Mouse (Mus musculus): ENCODE results near the gene Atg5. TPM values are rescaled to one million over a fixed set of nuclear protein-coding genes. Genes with fewer than 3 reads are reported as not detected.

The Atg5 gene
- total and polyA plus RNA-seq, 2 experiments from 2014 or later, result 20.0 to 25.2 TPM

GRCm38 (mm10) chr10:44366186-44366585 is 98.0 kb downstream of the Atg5 start:
- 72% methylated on average over 2 of the region's 2 CpGs for WGBS
- H3K27me3 ChIP-seq (ENCODE audit: control insufficient read depth, insufficient read depth, low read length), result no peaks in the 10 kb centered on the region
- TF ChIP-seq EP300 (IDR thresholded peaks at IDR 0.05; ENCODE audit: low read depth) (no peak), CTCF (IDR thresholded peaks at IDR 0.05; ENCODE audit: low read depth) (no peak)

GRCm38 (mm10) chr10:44367043-44367442 is 98.9 kb downstream of the Atg5 start:
- Histone ChIP-seq H3K36me3 (replicated peaks; ENCODE audit: control insufficient read depth, insufficient read depth, low read length) (no peaks in the 10 kb centered on the region), H3K27ac (ENCODE audit: low read depth) (no peak overlapping the region), H3K27me3 (ENCODE audit: control insufficient read depth, insufficient read depth, low read length) (no peaks in the 10 kb centered on the region), H3K9me3 (replicated peaks; ENCODE audit: control insufficient read depth, low read length) (no peaks in the 10 kb centered on the region), H3K4me1 (ENCODE audit: control insufficient read depth, insufficient read depth) (no peaks in the 10 kb centered on the region), H3K9ac (replicated peaks; ENCODE audit: low read depth, low read length) (no peak overlapping the region), H3K4me3 (ENCODE audit: low read depth, low read length) (no peak overlapping the region), H3K4me2 (ENCODE audit: low read depth, low read length) (no peak overlapping the region)
- TF ChIP-seq CTCF (IDR thresholded peaks at IDR 0.05; ENCODE audit: low read depth) (no peak), EP300 (IDR thresholded peaks at IDR 0.05; ENCODE audit: low read depth) (no peak)
- no peak for DNase-seq (ENCODE audit: low spot score)
- ATAC-seq (ENCODE audit: insufficient read depth, low read depth), result no peak
- 66% methylated on average over 12 of the region's 12 CpGs for WGBS

More at GRCm38 (mm10) chr10:44366186-44366585, 98.0 kb downstream of the Atg5 start:
- Histone ChIP-seq H3K4me1 (ENCODE audit: control insufficient read depth, insufficient read depth) (no peaks in the 10 kb centered on the region), H3K4me2 (ENCODE audit: low read depth, low read length) (no peak overlapping the region), H3K9ac (replicated peaks; ENCODE audit: low read depth, low read length) (no peak overlapping the region), H3K27ac (ENCODE audit: low read depth) (no peak overlapping the region), H3K9me3 (replicated peaks; ENCODE audit: control insufficient read depth, low read length) (no peaks in the 10 kb centered on the region), H3K36me3 (replicated peaks; ENCODE audit: control insufficient read depth, insufficient read depth, low read length) (no peaks in the 10 kb centered on the region), H3K4me3 (ENCODE audit: low read depth, low read length) (no peak overlapping the region)
- ATAC-seq (ENCODE audit: insufficient read depth, low read depth), result no peak
- no peak for DNase-seq (ENCODE audit: low spot score)

GRCm38 (mm10) chr10:44368596-44368995 is 100.4 kb downstream of the Atg5 start:
- H3K27ac ChIP-seq (ENCODE audit: low read depth), result no peak overlapping the region
- no peaks in the 10 kb centered on the region for H3K9me3 ChIP-seq (replicated peaks; ENCODE audit: control insufficient read depth, low read length)
- no peak for TF ChIP-seq EP300 (IDR thresholded peaks at IDR 0.05; ENCODE audit: low read depth)
- TF ChIP-seq CTCF (IDR thresholded peaks at IDR 0.05; ENCODE audit: low read depth), result no peak
- no peak overlapping the region for H3K4me2 ChIP-seq (ENCODE audit: low read depth, low read length)
- H3K4me1 ChIP-seq (ENCODE audit: control insufficient read depth, insufficient read depth), result no peaks in the 10 kb centered on the region
- no peak overlapping the region for H3K4me3 ChIP-seq (ENCODE audit: low read depth, low read length)
- no peaks in the 10 kb centered on the region for H3K36me3 ChIP-seq (replicated peaks; ENCODE audit: control insufficient read depth, insufficient read depth, low read length)
- H3K9ac ChIP-seq (replicated peaks; ENCODE audit: low read depth, low read length), result no peak overlapping the region
- H3K27me3 ChIP-seq (ENCODE audit: control insufficient read depth, insufficient read depth, low read length), result no peaks in the 10 kb centered on the region
- DNase-seq (ENCODE audit: low spot score) (no peak), ATAC-seq (ENCODE audit: insufficient read depth, low read depth) (no peak)
- 62% methylated on average over 13 of the region's 13 CpGs for WGBS

GRCm38 (mm10) chr10:44370666-44371065 is 102.5 kb downstream of the Atg5 start:
- Histone ChIP-seq H3K27me3 (ENCODE audit: control insufficient read depth, insufficient read depth, low read length) (no peaks in the 10 kb centered on the region), H3K4me3 (ENCODE audit: low read depth, low read length) (no peak overlapping the region), H3K27ac (ENCODE audit: low read depth) (no peak overlapping the region), H3K9me3 (replicated peaks; ENCODE audit: control insufficient read depth, low read length) (no peaks in the 10 kb centered on the region), H3K4me2 (ENCODE audit: low read depth, low read length) (no peak overlapping the region), H3K4me1 (ENCODE audit: control insufficient read depth, insufficient read depth) (no peaks in the 10 kb centered on the region), H3K9ac (replicated peaks; ENCODE audit: low read depth, low read length) (no peak overlapping the region), H3K36me3 (replicated peaks; ENCODE audit: control insufficient read depth, insufficient read depth, low read length) (no peaks in the 10 kb centered on the region)
- WGBS, result 73% methylated on average over 6 of the region's 6 CpGs
- no peak for DNase-seq (ENCODE audit: low spot score)
- no peak for ATAC-seq (ENCODE audit: insufficient read depth, low read depth)
- TF ChIP-seq EP300 (IDR thresholded peaks at IDR 0.05; ENCODE audit: low read depth), result no peak
- TF ChIP-seq CTCF (IDR thresholded peaks at IDR 0.05; ENCODE audit: low read depth), result no peak

GRCm38 (mm10) chr10:44372210-44372609 is 104.1 kb downstream of the Atg5 start:
- no peak overlapping the region for H3K27ac ChIP-seq (ENCODE audit: low read depth)
- H3K27me3 ChIP-seq (ENCODE audit: control insufficient read depth, insufficient read depth, low read length), result no peaks in the 10 kb centered on the region
- H3K4me2 ChIP-seq (ENCODE audit: low read depth, low read length), result no peak overlapping the region
- WGBS, result 71% methylated on average over 3 of the region's 3 CpGs
- no peak for ATAC-seq (ENCODE audit: insufficient read depth, low read depth)
- no peak for DNase-seq (ENCODE audit: low spot score)
- no peaks in the 10 kb centered on the region for H3K36me3 ChIP-seq (replicated peaks; ENCODE audit: control insufficient read depth, insufficient read depth, low read length)
- H3K4me3 ChIP-seq (ENCODE audit: low read depth, low read length), result no peak overlapping the region
- no peak overlapping the region for H3K9ac ChIP-seq (replicated peaks; ENCODE audit: low read depth, low read length)
- H3K4me1 ChIP-seq (ENCODE audit: control insufficient read depth, insufficient read depth), result no peaks in the 10 kb centered on the region
- TF ChIP-seq CTCF (IDR thresholded peaks at IDR 0.05; ENCODE audit: low read depth), result no peak
- no peak for TF ChIP-seq EP300 (IDR thresholded peaks at IDR 0.05; ENCODE audit: low read depth)
- no peaks in the 10 kb centered on the region for H3K9me3 ChIP-seq (replicated peaks; ENCODE audit: control insufficient read depth, low read length)

GRCm38 (mm10) chr10:44374678-44375077 is 106.5 kb downstream of the Atg5 start:
- H3K36me3 ChIP-seq (replicated peaks; ENCODE audit: control insufficient read depth, insufficient read depth, low read length), result no peaks in the 10 kb centered on the region
- ATAC-seq (ENCODE audit: insufficient read depth, low read depth) (no peak), DNase-seq (ENCODE audit: low spot score) (no peak)
- H3K9ac ChIP-seq (replicated peaks; ENCODE audit: low read depth, low read length), result no peak overlapping the region
- H3K4me1 ChIP-seq (ENCODE audit: control insufficient read depth, insufficient read depth), result no peaks in the 10 kb centered on the region
- TF ChIP-seq EP300 (IDR thresholded peaks at IDR 0.05; ENCODE audit: low read depth), result no peak
- WGBS, result 65% methylated on average over 2 of the region's 2 CpGs
- no peak overlapping the region for H3K27ac ChIP-seq (ENCODE audit: low read depth)
- H3K27me3 ChIP-seq (ENCODE audit: control insufficient read depth, insufficient read depth, low read length), result no peaks in the 10 kb centered on the region
- no peak overlapping the region for H3K4me2 ChIP-seq (ENCODE audit: low read depth, low read length)
- H3K9me3 ChIP-seq (replicated peaks; ENCODE audit: control insufficient read depth, low read length), result no peaks in the 10 kb centered on the region
- no peak overlapping the region for H3K4me3 ChIP-seq (ENCODE audit: low read depth, low read length)

Data from heart, postnatal 0 days (tissue).